Mouse (Mus musculus) liver, adult 2 months (tissue): ENCODE results near the gene Kansl1.

Source experiments
- CTCF ChIP-seq: fragments of 200-500 bp; IDR thresholded peaks from 2 replicates; pipeline ENCODE4 v1.5.1; 2011; ENCODE audit warnings: low read depth, low read length, control low read depth
- POLR2A ChIP-seq: fragments of 200-500 bp; IDR thresholded peaks from 2 replicates; pipeline ENCODE4 v1.6.1; 2011; ENCODE audit warnings: low read length, control low read depth; ENCODE audit not compliant: insufficient read depth; ENCODE audit errors: extremely low read depth

DNA sequence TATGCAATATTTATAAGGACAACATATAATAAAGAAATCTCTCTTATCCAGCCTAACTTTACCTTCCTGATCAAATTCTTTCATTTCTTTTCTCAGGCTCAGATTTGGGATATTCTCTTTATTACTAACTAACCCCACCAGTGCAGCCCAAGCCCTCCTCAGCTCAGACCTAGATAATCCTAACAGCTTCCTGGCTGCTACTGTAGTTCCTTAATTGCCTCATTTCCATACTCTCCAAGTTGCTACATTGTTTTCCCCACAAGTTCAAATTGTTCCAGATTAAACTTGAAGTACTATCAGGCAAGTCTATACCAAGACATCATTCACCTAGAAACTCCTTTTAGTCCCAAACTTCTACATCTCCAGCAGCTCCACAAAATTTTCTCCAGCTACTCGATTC, 36.9 kb downstream of the Kansl1 start:
- TF ChIP-seq CTCF = no peak
- no peak for TF ChIP-seq POLR2A
